Mouse (Mus musculus) liver, postnatal 0 days (tissue): Measurements from ENCODE around the gene 9330182L06Rik. TPM values are rescaled to one million over a fixed set of nuclear protein-coding genes. Genes with fewer than 3 reads are reported as not detected.

Experiments used
- ATAC-seq: fragments of 200-750 bp; cut with Nextera tagmentation; 2 replicates; pipeline ENCODE4 v1.8.0; 2017; ENCODE audit warnings: mild to moderate bottlenecking, moderate library complexity
- DNase-seq: peaks from one replicate; pipeline ENCODE4 v3.0.0-alpha.2; 2016
- H3K27ac ChIP-seq: fragments of 300-500 bp; sonication (generic); 2 replicates; pipeline ENCODE4 v1.5.1; 2014; ENCODE audit warnings: antibody characterized with exemption, moderate library complexity, mild to moderate bottlenecking, low read depth
- H3K27me3 ChIP-seq: fragments of 300-500 bp; sonication (generic); 2 replicates; pipeline ENCODE4 v1.6.1; 2014; ENCODE audit warnings: low read length, control low read depth, mixed read lengths; ENCODE audit not compliant: insufficient read depth
- H3K36me3 ChIP-seq: fragments of 300-500 bp; sonication (generic); replicated peaks from 2 replicates; pipeline ENCODE4 v1.6.1; 2014; ENCODE audit warnings: mild to moderate bottlenecking, control low read depth, low read length, moderate library complexity, mixed read lengths; ENCODE audit not compliant: insufficient read depth
- H3K4me1 ChIP-seq: fragments of 300-500 bp; sonication (generic); 2 replicates; pipeline ENCODE4 v1.6.1; 2014; ENCODE audit warnings: antibody characterized with exemption, mild to moderate bottlenecking, control low read depth; ENCODE audit not compliant: insufficient read depth
- H3K4me2 ChIP-seq: fragments of 300-500 bp; sonication (generic); 2 replicates; pipeline ENCODE4 v1.6.1; 2014; ENCODE audit warnings: low read depth, mild to moderate bottlenecking, low read length, moderate library complexity, mixed read lengths
- H3K4me3 ChIP-seq: fragments of 300-500 bp; sonication (generic); 2 replicates; pipeline ENCODE4 v1.5.1; 2014; ENCODE audit warnings: low read depth, low read length
- H3K9ac ChIP-seq: fragments of 300-500 bp; sonication (generic); replicated peaks from 2 replicates; pipeline ENCODE4 v1.6.1; 2014; ENCODE audit warnings: mild to moderate bottlenecking, moderate library complexity
- H3K9me3 ChIP-seq: fragments of 300-500 bp; sonication (generic); 2 replicates; pipeline ENCODE4 v1.6.1; 2016; ENCODE audit warnings: mild to moderate bottlenecking, control low read depth, low read length, mixed read lengths
- CTCF ChIP-seq: sonication (generic); IDR thresholded peaks from 2 replicates; pipeline ENCODE4 v1.5.1; 2016; ENCODE audit warnings: antibody characterized with exemption, low read depth
- EP300 ChIP-seq: IDR thresholded peaks from 2 replicates; pipeline ENCODE4 v1.6.1; 2016; ENCODE audit warnings: antibody characterized with exemption, low read depth, mild to moderate bottlenecking
- WGBS: fragments of 180-500 bp; shearing (Covaris S2); extraction: QIAGEN DNeasy Blood & Tissue Kit; methylation state at CpG from one replicate; pipeline ENCODE4 v1.1.7; 2014; ENCODE audit not compliant: insufficient replicate concordance; 5-methylcytosine and 5-hydroxymethylcytosine counted together
- polyA plus RNA-seq: library from polyadenylated mRNA; unstranded; fragments of >200 nt; fragmentation: Nextera tagmentation; extraction: Ambion mirVana; gene quantifications from 2 replicates; pipeline ENCODE4 v1.2.1, GENCODE M21; 2015

The 9330182L06Rik gene
- polyA plus RNA-seq, 1 experiment from 2014 or later, result 0.15 TPM

- Histone ChIP-seq H3K4me3 (no peak overlapping the region), H3K4me2 (no peak overlapping the region), H3K9ac (no peak overlapping the region), H3K9me3 (no peaks in the 10 kb centered on the region), H3K27ac (no peak overlapping the region), H3K27me3 (no peaks in the 10 kb centered on the region), H3K4me1 (no peaks in the 10 kb centered on the region), H3K36me3 (no peaks in the 10 kb centered on the region)
- no peak for TF ChIP-seq EP300
- TF ChIP-seq CTCF, result no peak
- no peak for ATAC-seq
- WGBS, result 34% methylated on average over 2 of the region's 2 CpGs
- DNase-seq, result no peak
Measured at GRCm38 (mm10) chr5:9358076-9358475, 92.2 kb downstream of the 9330182L06Rik start.

- 59% methylated on average over 7 of the region's 7 CpGs for WGBS
- ATAC-seq (no peak), DNase-seq (no peak)
- Histone ChIP-seq H3K9me3 (no peaks in the 10 kb centered on the region), H3K9ac (no peak overlapping the region), H3K4me3 (no peak overlapping the region), H3K4me1 (no peaks in the 10 kb centered on the region), H3K27ac (no peak overlapping the region), H3K4me2 (no peak overlapping the region), H3K36me3 (no peaks in the 10 kb centered on the region), H3K27me3 (no peaks in the 10 kb centered on the region)
- TF ChIP-seq CTCF (no peak), EP300 (no peak)
Measured at GRCm38 (mm10) chr5:9361982-9362661, 96.2 kb downstream of the 9330182L06Rik start.

- ATAC-seq, result no peak
- Histone ChIP-seq H3K4me3 (no peak overlapping the region), H3K4me1 (no peaks in the 10 kb centered on the region), H3K4me2 (no peak overlapping the region), H3K27ac (no peak overlapping the region), H3K9ac (no peak overlapping the region), H3K9me3 (no peaks in the 10 kb centered on the region), H3K27me3 (no peaks in the 10 kb centered on the region), H3K36me3 (no peaks in the 10 kb centered on the region)
- TF ChIP-seq EP300 (no peak), CTCF (no peak)
- WGBS, result 63% methylated on average over 1 of the region's 1 CpGs
- DNase-seq, result no peak
Measured at GRCm38 (mm10) chr5:9364937-9365336, 99.0 kb downstream of the 9330182L06Rik start.

- no peak for ATAC-seq
- WGBS, result 65% methylated on average over 11 of the region's 11 CpGs
Measured at GRCm38 (mm10) chr5:9367920-9368692, 102.2 kb downstream of the 9330182L06Rik start.

GRCm38 (mm10) chr5:9371127-9371526, 105.2 kb downstream of the 9330182L06Rik start:
- DNase-seq, result no peak
- H3K36me3 ChIP-seq, result no peaks in the 10 kb centered on the region
- H3K27me3 ChIP-seq, result no peaks in the 10 kb centered on the region
- no peaks in the 10 kb centered on the region for H3K4me1 ChIP-seq
- no peak for ATAC-seq
- H3K4me3 ChIP-seq, result no peak overlapping the region
- H3K4me2 ChIP-seq, result no peak overlapping the region
- no peak for TF ChIP-seq EP300
- no peak for TF ChIP-seq CTCF
- WGBS, result 79% methylated on average over 3 of the region's 3 CpGs
- no peak overlapping the region for H3K9ac ChIP-seq
- no peaks in the 10 kb centered on the region for H3K9me3 ChIP-seq
- no peak overlapping the region for H3K27ac ChIP-seq

More at GRCm38 (mm10) chr5:9367920-9368692, 102.2 kb downstream of the 9330182L06Rik start:
- TF ChIP-seq CTCF, result no peak
- Histone ChIP-seq H3K27ac (no peak overlapping the region), H3K4me1 (no peaks in the 10 kb centered on the region), H3K9ac (no peak overlapping the region), H3K27me3 (no peaks in the 10 kb centered on the region), H3K9me3 (no peaks in the 10 kb centered on the region), H3K4me2 (no peak overlapping the region), H3K4me3 (no peak overlapping the region), H3K36me3 (no peaks in the 10 kb centered on the region)
- no peak for DNase-seq

- WGBS, result 67% methylated on average over 4 of the region's 4 CpGs
- no peak for DNase-seq
- TF ChIP-seq CTCF (no peak), EP300 (no peak)
- Histone ChIP-seq H3K9me3 (no peaks in the 10 kb centered on the region), H3K9ac (no peak overlapping the region), H3K4me3 (no peak overlapping the region), H3K4me1 (no peaks in the 10 kb centered on the region), H3K4me2 (no peak overlapping the region), H3K36me3 (no peaks in the 10 kb centered on the region), H3K27me3 (no peaks in the 10 kb centered on the region), H3K27ac (no peak overlapping the region)
- no peak for ATAC-seq
Measured at GRCm38 (mm10) chr5:9373341-9373740, 107.4 kb downstream of the 9330182L06Rik start.
